Mouse (Mus musculus): ENCODE measurements at regions not wholly inside any gene's neighbourhood (a gene's known extent, or its start where the extent isn't known, plus 50 kb on each side); places are given as distances from the start of the nearest gene placed in this dataset.
A peak's percentile ranks its signal among the peaks of the same experiment; 100 is the strongest.

- H3K27ac ChIP-seq (ENCODE audit: insufficient read depth, low read depth, low read length, poor library complexity, severe bottlenecking), result no peak overlapping the region
- in situ Hi-C loops (cut with MboI; ENCODE audit: low sequenced_read_pairs in 2 of 2, unreplicated experiment in 2 of 2), result no loop called here
- H3K9me3 ChIP-seq (ENCODE audit: control insufficient read depth, insufficient read depth, low read depth, low read length), result no peaks in the 10 kb centered on the region
- no peak for TF ChIP-seq MAFK (IDR thresholded peaks at IDR 0.05; ENCODE audit: insufficient read depth, low read depth, low read length)
- TF ChIP-seq ZC3H11A (IDR thresholded peaks at IDR 0.05; ENCODE audit: borderline replicate concordance, low read depth, low read length), result no peak
- no peak for TF ChIP-seq HCFC1 (IDR thresholded peaks at IDR 0.05; ENCODE audit: borderline replicate concordance, insufficient read depth, low read length)
- no peak for TF ChIP-seq ZNF384 (IDR thresholded peaks at IDR 0.05; ENCODE audit: low read depth, low read length)
- no peak for TF ChIP-seq CHD2 (IDR thresholded peaks at IDR 0.05; ENCODE audit: low read depth, low read length)
- no peaks in the 10 kb centered on the region for H3K36me3 ChIP-seq (ENCODE audit: control insufficient read depth, insufficient read depth, low read length, poor library complexity, severe bottlenecking)
- H3K9ac ChIP-seq (ENCODE audit: insufficient read depth, low read depth, low read length, poor library complexity, severe bottlenecking), result peak overlapping the region; percentile 8; the same call in 1 of the 2 replicates
- no peak for DNase-seq (ENCODE audit: low read depth, low spot score)
- H3K4me3 ChIP-seq (ENCODE audit: insufficient read depth in 1 of 2, low read depth in 1 of 2, low read length in 2 of 2, poor library complexity in 1 of 2, severe bottlenecking in 1 of 2), result no peak overlapping the region
- peaks cover 2 to 5% of the 10 kb centered on the region in 2 experiments; a peak in 2 of 4 replicates for H3K4me1 ChIP-seq (ENCODE audit: control insufficient read depth in 2 of 2, insufficient read depth in 2 of 2, low read length in 2 of 2, poor library complexity in 1 of 2)
Measured at GRCm38 (mm10) chr1:72764522-72764921, 53.4 kb downstream of the Rpl37a start.

- TF ChIP-seq CHD2 (IDR thresholded peaks at IDR 0.05; ENCODE audit: low read depth, low read length) (no peak), ZNF384 (IDR thresholded peaks at IDR 0.05; ENCODE audit: low read depth, low read length) (no peak), MAFK (IDR thresholded peaks at IDR 0.05; ENCODE audit: insufficient read depth, low read depth, low read length) (no peak), HCFC1 (IDR thresholded peaks at IDR 0.05; ENCODE audit: borderline replicate concordance, insufficient read depth, low read length) (no peak), ZC3H11A (IDR thresholded peaks at IDR 0.05; ENCODE audit: borderline replicate concordance, low read depth, low read length) (no peak)
- Histone ChIP-seq H3K27ac (ENCODE audit: insufficient read depth, low read depth, low read length, poor library complexity, severe bottlenecking) (no peak overlapping the region), H3K4me1 (ENCODE audit: control insufficient read depth in 2 of 2, insufficient read depth in 2 of 2, low read length in 2 of 2, poor library complexity in 1 of 2) (peaks cover 2 to 5% of the 10 kb centered on the region in 2 experiments; a peak in 2 of 4 replicates), H3K9ac (ENCODE audit: insufficient read depth, low read depth, low read length, poor library complexity, severe bottlenecking) (no peak overlapping the region), H3K9me3 (ENCODE audit: control insufficient read depth, insufficient read depth, low read depth, low read length) (no peaks in the 10 kb centered on the region), H3K36me3 (ENCODE audit: control insufficient read depth, insufficient read depth, low read length, poor library complexity, severe bottlenecking) (no peaks in the 10 kb centered on the region), H3K4me3 (ENCODE audit: insufficient read depth in 1 of 2, low read depth in 1 of 2, low read length in 2 of 2, poor library complexity in 1 of 2, severe bottlenecking in 1 of 2) (no peak overlapping the region)
- in situ Hi-C loops (cut with MboI; ENCODE audit: low sequenced_read_pairs in 2 of 2, unreplicated experiment in 2 of 2), result no loop called here
- DNase-seq (ENCODE audit: low read depth, low spot score), result no peak
Measured at GRCm38 (mm10) chr1:72765046-72765810, 54.1 kb downstream of the Rpl37a start.

GRCm38 (mm10) chr1:72769428-72769827 lies 54.9 kb upstream of the Igfbp2 start:
- no peak for DNase-seq (ENCODE audit: low read depth, low spot score)
- H3K36me3 ChIP-seq (ENCODE audit: control insufficient read depth, insufficient read depth, low read length, poor library complexity, severe bottlenecking), result no peaks in the 10 kb centered on the region
- no peak overlapping the region for H3K9ac ChIP-seq (ENCODE audit: insufficient read depth, low read depth, low read length, poor library complexity, severe bottlenecking)
- H3K9me3 ChIP-seq (ENCODE audit: control insufficient read depth, insufficient read depth, low read depth, low read length), result no peaks in the 10 kb centered on the region
- H3K4me3 ChIP-seq (ENCODE audit: insufficient read depth in 1 of 2, low read depth in 1 of 2, low read length in 2 of 2, poor library complexity in 1 of 2, severe bottlenecking in 1 of 2), result no peak overlapping the region
- in situ Hi-C loops (cut with MboI; ENCODE audit: low sequenced_read_pairs in 2 of 2, unreplicated experiment in 2 of 2), result no loop called here
- TF ChIP-seq MAFK (IDR thresholded peaks at IDR 0.05; ENCODE audit: insufficient read depth, low read depth, low read length), result no peak
- TF ChIP-seq CHD2 (IDR thresholded peaks at IDR 0.05; ENCODE audit: low read depth, low read length), result no peak
- TF ChIP-seq ZC3H11A (IDR thresholded peaks at IDR 0.05; ENCODE audit: borderline replicate concordance, low read depth, low read length), result no peak
- TF ChIP-seq HCFC1 (IDR thresholded peaks at IDR 0.05; ENCODE audit: borderline replicate concordance, insufficient read depth, low read length), result no peak
- TF ChIP-seq ZNF384 (IDR thresholded peaks at IDR 0.05; ENCODE audit: low read depth, low read length), result no peak
- H3K27ac ChIP-seq (ENCODE audit: insufficient read depth, low read depth, low read length, poor library complexity, severe bottlenecking), result no peak overlapping the region
- H3K4me1 ChIP-seq (ENCODE audit: control insufficient read depth in 2 of 2, insufficient read depth in 2 of 2, low read length in 2 of 2, poor library complexity in 1 of 2), result peaks cover 2 to 8% of the 10 kb centered on the region in 2 experiments; a peak in 2 of 4 replicates

GRCm38 (mm10) chr1:72772708-72773107 lies 51.6 kb upstream of the Igfbp2 start:
- Histone ChIP-seq H3K4me1 (ENCODE audit: control insufficient read depth in 2 of 2, insufficient read depth in 2 of 2, low read length in 2 of 2, poor library complexity in 1 of 2) (peaks cover 0 to 4% of the 10 kb centered on the region in 2 experiments; a peak in 1 of 4 replicates), H3K4me3 (ENCODE audit: insufficient read depth in 1 of 2, low read depth in 1 of 2, low read length in 2 of 2, poor library complexity in 1 of 2, severe bottlenecking in 1 of 2) (no peak overlapping the region), H3K36me3 (ENCODE audit: control insufficient read depth, insufficient read depth, low read length, poor library complexity, severe bottlenecking) (no peaks in the 10 kb centered on the region), H3K9me3 (ENCODE audit: control insufficient read depth, insufficient read depth, low read depth, low read length) (no peaks in the 10 kb centered on the region), H3K9ac (ENCODE audit: insufficient read depth, low read depth, low read length, poor library complexity, severe bottlenecking) (no peak overlapping the region), H3K27ac (ENCODE audit: insufficient read depth, low read depth, low read length, poor library complexity, severe bottlenecking) (no peak overlapping the region)
- no peak for DNase-seq (ENCODE audit: low read depth, low spot score)
- in situ Hi-C loops (cut with MboI; ENCODE audit: low sequenced_read_pairs in 2 of 2, unreplicated experiment in 2 of 2), result no loop called here
- TF ChIP-seq ZC3H11A (IDR thresholded peaks at IDR 0.05; ENCODE audit: borderline replicate concordance, low read depth, low read length) (no peak), ZNF384 (IDR thresholded peaks at IDR 0.05; ENCODE audit: low read depth, low read length) (no peak), MAFK (IDR thresholded peaks at IDR 0.05; ENCODE audit: insufficient read depth, low read depth, low read length) (no peak), CHD2 (IDR thresholded peaks at IDR 0.05; ENCODE audit: low read depth, low read length) (no peak), HCFC1 (IDR thresholded peaks at IDR 0.05; ENCODE audit: borderline replicate concordance, insufficient read depth, low read length) (no peak)
